Comparison of ENCODE assay signal across 9 mouse cellular contexts in genomic region chr13:41358009-41358408, GRCm38 (mm10).
DNase-seq lines count a peak whose midpoint lies in the region; ATAC-seq and TF ChIP-seq lines count a peak whose summit lies in the region.
"Had no signal": no experiment of that assay in that cellular context is flagged by ENCODE, and none has a peak within 500 bp of the region (broad histone marks: within the 10 kb centered on the region; RNA-seq: fewer than 3 reads in every experiment).

No protein-coding gene starts in this region.

- peak; percentile 44 for DNase-seq in brain, adult 2 months (ENCODE audit: low read depth, low spot score)
- no peak for DNase-seq in liver, embryonic 14.5 days (ENCODE audit: low read depth in 3 of 3, low spot score in 3 of 3)
- DNase-seq in natural killer cell, adult 2 months (ENCODE audit: low spot score in 2 of 2) = no peak
- DNase-seq in right cerebral cortex, adult 18-20 months = no peak
- no peak for DNase-seq in right cerebral cortex, postnatal 25 days

- H3K4me2 ChIP-seq in hindbrain, embryonic 13.5 days = peak overlapping the region; percentile 79
- H3K4me2 ChIP-seq in liver, embryonic 14.5 days (ENCODE audit: low read depth) = peak overlapping the region; percentile 72

- ATAC-seq in erythroblast, adult 5-6 weeks (replicated peaks; ENCODE audit: low FRiP score, poor library complexity, severe bottlenecking) = no peak
- no peak for ATAC-seq in hindbrain, embryonic 13.5 days (ENCODE audit: low FRiP score)
- ATAC-seq in liver, embryonic 14.5 days (ENCODE audit: insufficient read depth) = no peak

- H3K4me3 ChIP-seq in erythroblast, embryonic 14.5 days (replicated peaks) = peak overlapping the region; percentile 58
- peak overlapping the region; percentile 58 for H3K4me3 ChIP-seq in hindbrain, embryonic 13.5 days
- H3K4me3 ChIP-seq in liver, embryonic 14.5 days (ENCODE audit: insufficient read depth in 1 of 2, low read depth in 2 of 2, low read length in 2 of 2) = peak overlapping the region; percentile 33 to 56

- peak overlapping the region; percentile 79 for H3K9ac ChIP-seq in hindbrain, embryonic 13.5 days
- H3K9ac ChIP-seq in liver, embryonic 14.5 days (replicated peaks) = no peak overlapping the region

- no peaks in the 10 kb centered on the region for H3K36me3 ChIP-seq in erythroblast, embryonic 14.5 days (ENCODE audit: control insufficient read depth)
- no peaks in the 10 kb centered on the region for H3K36me3 ChIP-seq in hindbrain, embryonic 13.5 days
- no peaks in the 10 kb centered on the region for H3K36me3 ChIP-seq in liver, embryonic 14.5 days (replicated peaks; ENCODE audit: control insufficient read depth, insufficient read depth, low read depth)
- H3K36me3 ChIP-seq: G1E had no signal

- WGBS in hindbrain, embryonic 13.5 days = 15% methylated on average over 10 of the region's 10 CpGs
- 23% methylated on average over 10 of the region's 10 CpGs for WGBS in liver, embryonic 14.5 days (ENCODE audit: insufficient replicate concordance)

- no peak for TF ChIP-seq CTCF in liver, embryonic 14.5 days (IDR thresholded peaks at IDR 0.05; ENCODE audit: low read depth)

- no peaks in the 10 kb centered on the region for H3K9me3 ChIP-seq in erythroblast, embryonic 14.5 days (ENCODE audit: control insufficient read depth, low read length)
- H3K9me3 ChIP-seq in hindbrain, embryonic 13.5 days = no peaks in the 10 kb centered on the region
- no peaks in the 10 kb centered on the region for H3K9me3 ChIP-seq in liver, embryonic 14.5 days (ENCODE audit: control insufficient read depth, low read length)
- H3K9me3 ChIP-seq: G1E had no signal

- peaks cover 52% of the 10 kb centered on the region for H3K27me3 ChIP-seq in erythroblast, embryonic 14.5 days (ENCODE audit: control insufficient read depth)
- peaks cover 13% of the 10 kb centered on the region for H3K27me3 ChIP-seq in hindbrain, embryonic 13.5 days
- peaks cover 9% of the 10 kb centered on the region for H3K27me3 ChIP-seq in liver, embryonic 14.5 days (ENCODE audit: control insufficient read depth, insufficient read depth, low read length)

- peak overlapping the region; percentile 90 for H3K27ac ChIP-seq in hindbrain, embryonic 13.5 days
- no peak overlapping the region for H3K27ac ChIP-seq in liver, embryonic 14.5 days

- TF ChIP-seq EP300 in liver, embryonic 14.5 days (IDR thresholded peaks at IDR 0.05; ENCODE audit: low read depth) = no peak

- H3K4me1 ChIP-seq in erythroblast, embryonic 14.5 days (ENCODE audit: control insufficient read depth) = peaks cover 16% of the 10 kb centered on the region
- H3K4me1 ChIP-seq in hindbrain, embryonic 13.5 days (replicated peaks) = peaks cover 55% of the 10 kb centered on the region
- peaks cover 0 to 5% of the 10 kb centered on the region in 2 experiments; a peak in 1 of 4 replicates for H3K4me1 ChIP-seq in liver, embryonic 14.5 days (replicated peaks; ENCODE audit: control insufficient read depth in 2 of 2, insufficient read depth in 2 of 2, low read length in 1 of 2)
